Mouse (Mus musculus) heart, adult 9 months (tissue): ENCODE results near the gene Acvr1.

Source experiments
- DNase-seq, 2 experiments: peaks; one replicate each; pipeline ENCODE4 v3.0.0; 2022; ENCODE audit warnings: low spot score in 2 of 2

Gene Acvr1

GRCm38 (mm10) chr2:58415037-58415436, 151.9 kb downstream of the Acvr1 start:
- no peak for DNase-seq

DNA sequence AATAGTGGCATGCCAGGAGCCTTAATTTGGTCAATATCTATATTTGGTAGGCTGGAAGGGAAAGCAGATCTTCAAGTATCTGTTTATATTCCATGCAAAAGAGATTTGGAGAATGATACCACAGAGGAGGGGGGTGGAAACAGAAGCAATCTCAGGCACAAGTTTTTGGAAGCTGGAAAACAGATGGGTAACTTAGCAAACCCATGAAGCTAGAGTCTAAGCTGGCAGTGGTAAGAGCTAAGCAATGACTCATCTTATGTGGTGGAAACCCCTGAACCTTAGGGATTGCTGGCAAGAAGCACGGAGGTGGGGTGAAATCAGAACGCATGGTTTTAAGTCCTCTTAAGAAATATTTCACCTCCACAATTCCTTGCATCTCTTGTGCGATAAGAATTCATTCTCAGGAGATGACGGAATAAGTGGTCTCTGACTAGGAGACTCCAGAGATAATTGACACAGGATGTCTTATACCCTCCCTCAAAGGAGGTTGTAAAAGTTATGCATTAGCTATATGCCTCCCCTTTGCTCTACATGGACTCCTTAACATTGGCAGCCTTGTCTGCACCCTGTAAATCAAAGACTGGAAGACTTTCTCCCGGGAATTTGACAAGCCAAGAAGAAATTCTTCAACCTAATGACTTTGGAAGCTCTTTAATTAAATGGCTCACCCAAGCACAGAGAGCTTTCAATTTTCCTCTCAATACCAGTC, 157.9 kb downstream of the Acvr1 start:
- no peak for DNase-seq

GRCm38 (mm10) chr2:58403481-58403880, 163.5 kb downstream of the Acvr1 start:
- no peak for DNase-seq

GRCm38 (mm10) chr2:58388601-58389000, 178.4 kb downstream of the Acvr1 start:
- no peak for DNase-seq

- no peak for DNase-seq
Observed at GRCm38 (mm10) chr2:58380020-58380419, 186.9 kb downstream of the Acvr1 start.

DNA sequence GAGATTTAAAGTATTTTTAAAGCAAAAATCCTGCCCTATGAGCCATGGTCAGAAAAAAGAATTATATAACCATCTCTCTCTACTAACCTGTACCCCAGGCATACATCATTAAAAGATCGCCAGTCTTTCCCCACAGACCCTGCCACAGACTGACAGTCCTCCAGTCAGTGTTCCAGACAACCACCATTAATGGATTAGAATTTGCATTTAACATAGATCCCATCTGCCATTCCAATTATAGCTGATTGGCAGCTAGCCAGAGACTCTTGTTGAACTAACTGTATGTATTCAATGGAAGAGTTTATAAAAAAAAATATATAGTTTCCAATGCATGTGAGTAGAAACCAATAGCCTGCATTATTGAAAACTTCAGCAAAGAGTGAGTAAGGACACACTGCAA, 187.5 kb downstream of the Acvr1 start:
- DNase-seq: no peak

- no peak for DNase-seq
Observed at GRCm38 (mm10) chr2:58377417-58378130, 189.4 kb downstream of the Acvr1 start.

- DNase-seq: no peak
Observed at GRCm38 (mm10) chr2:58366196-58366595, 200.8 kb downstream of the Acvr1 start.

DNA sequence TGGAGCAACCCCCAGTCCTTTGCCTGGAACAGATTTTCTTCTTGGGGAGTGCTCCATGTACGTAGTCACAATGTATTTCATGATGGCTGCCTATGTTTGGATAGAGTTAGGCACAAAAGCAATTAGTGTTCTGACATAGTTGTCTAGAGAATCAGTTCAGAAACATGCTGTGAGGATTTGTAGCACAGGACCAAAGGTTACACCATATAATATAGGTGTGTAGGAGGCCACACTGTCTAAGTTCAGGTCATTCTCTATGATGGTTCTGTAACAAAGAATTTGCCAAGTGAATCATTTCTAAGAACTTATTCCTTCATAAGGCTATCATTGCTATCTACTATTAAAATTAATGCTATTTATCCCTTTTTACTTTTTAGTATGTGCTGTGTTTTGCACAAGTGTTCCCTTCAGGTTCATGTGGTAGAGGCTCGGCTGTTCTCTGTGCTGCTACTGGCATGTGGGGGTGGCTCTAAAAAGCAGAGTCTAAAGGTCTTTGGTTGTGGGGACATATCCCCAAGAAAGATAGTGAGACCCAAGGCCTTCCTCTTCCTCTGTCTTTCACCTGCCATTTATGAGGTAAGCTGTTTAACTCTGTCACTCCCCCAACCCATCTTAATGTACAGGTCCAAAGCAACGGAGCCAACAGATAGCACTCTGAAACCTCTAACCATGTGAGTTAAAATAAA, 205.5 kb downstream of the Acvr1 start:
- DNase-seq: no peak

DNA sequence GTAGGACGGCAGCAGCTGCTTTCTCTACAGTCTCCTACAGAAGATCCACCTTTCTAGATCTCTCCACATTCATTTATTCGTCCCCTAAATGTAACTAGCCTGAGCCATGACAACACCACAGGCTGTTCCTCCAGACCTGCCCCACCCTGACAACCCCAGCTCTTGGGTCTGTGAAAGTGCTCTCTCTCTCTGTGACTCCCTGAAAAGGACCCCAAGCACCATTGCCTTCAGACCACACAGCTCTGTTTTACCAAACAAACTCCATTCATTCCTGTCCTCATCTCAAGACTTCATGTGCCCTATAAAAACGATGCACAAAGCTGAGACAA, 208.9 kb downstream of the Acvr1 start:
- no peak for DNase-seq

GRCm38 (mm10) chr2:58357414-58358131, 209.4 kb downstream of the Acvr1 start, which contains the start of gene Acvr1c:
Acvr1c (minus strand) TSS chr2:58357895.
- peak in 1 of 2 experiments; percentile 7 for DNase-seq

GRCm38 (mm10) chr2:58357068-58357413, 209.9 kb downstream of the Acvr1 start:
- DNase-seq: no peak

DNA sequence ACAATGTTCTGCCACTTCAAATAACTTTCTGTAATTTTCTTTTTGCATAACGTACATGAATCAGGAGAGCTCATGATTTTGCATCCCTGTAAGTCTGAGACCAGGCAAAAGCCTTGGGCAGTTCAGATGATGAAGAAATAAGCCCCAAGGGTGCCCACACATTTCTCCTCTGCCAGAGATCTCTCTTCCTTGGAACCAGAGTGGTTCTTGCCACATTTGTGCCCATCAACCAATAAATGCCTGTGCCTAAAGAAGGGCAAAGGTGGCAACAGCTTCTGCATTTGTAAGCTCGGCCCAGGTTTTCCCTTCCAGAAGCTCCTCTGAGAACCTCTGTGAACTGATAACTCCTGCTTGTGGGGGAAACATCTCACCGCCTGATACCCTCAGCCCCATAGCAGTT, 212.6 kb downstream of the Acvr1 start:
- no peak for DNase-seq

DNA sequence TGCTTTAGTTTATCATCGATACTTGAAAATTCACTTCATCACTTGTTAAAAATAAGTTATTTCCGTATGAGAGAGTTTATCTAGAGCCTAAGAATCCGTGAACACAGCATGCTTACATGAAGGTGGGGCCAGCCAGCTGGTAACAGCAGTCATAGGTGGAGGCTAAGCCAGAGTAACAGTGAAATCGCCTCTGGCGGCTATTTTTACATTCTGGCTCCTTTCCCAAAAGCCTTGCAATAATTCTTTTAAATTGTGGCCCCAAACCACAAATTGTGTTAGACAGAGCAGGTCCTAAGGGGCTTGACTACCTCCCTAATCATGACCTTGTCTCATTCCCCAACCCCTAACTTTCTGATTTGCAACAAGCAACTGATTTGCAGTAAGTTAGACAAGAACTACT, 214.1 kb downstream of the Acvr1 start:
- no peak for DNase-seq

DNA sequence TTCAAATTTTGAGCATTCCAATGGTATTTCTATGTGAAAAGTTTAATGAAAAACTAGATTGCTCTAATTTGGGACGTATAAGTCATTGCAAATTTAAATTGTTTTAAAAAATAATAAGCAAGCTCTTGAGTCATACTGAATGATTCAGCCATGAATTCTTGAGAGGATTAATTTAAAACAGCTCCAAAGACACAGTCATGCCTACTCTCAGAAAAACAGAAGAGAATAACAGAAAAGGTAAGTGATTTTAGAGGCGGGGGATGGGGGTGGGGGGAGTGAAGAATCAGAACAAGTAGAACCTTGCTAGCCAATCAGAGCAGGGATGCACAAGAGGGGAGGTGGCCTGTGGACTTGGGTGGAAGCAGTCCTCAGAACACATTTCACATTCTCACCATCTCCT, 216.3 kb downstream of the Acvr1 start:
- no peak for DNase-seq
